Mouse (Mus musculus) activated CD4-positive, CD25-positive, alpha-beta regulatory T cell, adult 9 weeks (primary cell): ENCODE results near the gene Arrdc3. TPM values are rescaled to one million over a fixed set of nuclear protein-coding genes. Genes with fewer than 3 reads are reported as not detected.

Experiments
- polyA plus RNA-seq: library from polyadenylated mRNA; unstranded; fragments of 100-300 nt; shearing (Covaris generic); gene quantifications from one replicate; pipeline ENCODE4 v1.2.1, GENCODE M21; 2017

Gene Arrdc3
- 31.8 TPM for polyA plus RNA-seq

DNA sequence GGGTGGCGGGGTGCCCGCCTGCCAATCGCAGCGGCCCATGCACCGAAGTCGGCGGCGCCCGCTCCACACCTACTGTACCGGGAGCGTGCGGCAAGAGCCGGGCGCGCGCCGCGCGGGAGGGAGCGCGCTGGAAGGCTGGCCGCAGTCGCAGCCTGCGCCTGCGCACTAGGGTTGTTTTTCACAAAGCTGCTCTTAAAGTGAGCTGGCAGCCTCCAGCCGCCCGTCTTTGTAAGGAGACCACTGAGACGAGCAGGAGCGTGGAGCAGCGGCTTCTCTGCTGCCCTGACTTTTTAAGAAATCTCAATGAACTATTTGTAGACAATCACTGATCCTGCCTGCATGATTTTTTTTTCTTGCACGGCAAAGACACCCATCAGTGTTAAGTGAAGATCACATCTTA is at the start of gene Arrdc3:
TSS of gene Arrdc3 (plus strand) at position 195 of the 400 bp plus-strand sequence.

